ENCODE assay signal across 8 mouse cellular contexts in the genomic region with DNA sequence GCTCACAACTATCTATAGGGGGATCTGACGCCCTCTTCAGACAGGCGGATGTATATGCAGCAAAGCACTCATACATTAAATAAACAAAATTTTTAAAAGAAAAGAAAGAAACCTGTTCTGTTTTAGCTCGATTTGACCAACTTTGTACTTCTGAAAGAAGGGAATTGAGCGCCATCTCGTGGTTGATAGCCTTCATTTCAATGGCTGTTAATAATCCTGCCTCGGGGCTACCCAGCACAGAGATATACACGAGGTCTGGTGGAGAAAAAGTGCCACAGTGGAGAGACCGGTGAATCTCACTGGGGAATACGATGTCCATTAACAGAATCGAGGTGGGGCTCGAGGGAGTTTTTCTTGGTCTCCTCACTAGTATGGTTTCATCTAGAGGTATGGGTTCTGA. TPM values are rescaled to one million over a fixed set of nuclear protein-coding genes. Genes with fewer than 3 reads are reported as not detected.
DNase-seq lines count a peak whose midpoint lies in the region; ATAC-seq and TF ChIP-seq lines count a peak whose summit lies in the region.

No protein-coding gene starts in this region.

- H3K36me3 ChIP-seq in lung, embryonic 14.5 days (ENCODE audit: insufficient read depth): no peaks in the 10 kb centered on the region

- no peak overlapping the region for H3K4me3 ChIP-seq in gastrocnemius, adult 2 months
- no peak overlapping the region for H3K4me3 ChIP-seq in lung, embryonic 14.5 days (ENCODE audit: low read depth, low read length)
- no peak overlapping the region for H3K4me3 ChIP-seq in lung, adult 2 months (replicated peaks; ENCODE audit: extremely low read depth, low read depth, low read length)

- H3K4me2 ChIP-seq in lung, embryonic 14.5 days: no peak overlapping the region

- H3K4me1 ChIP-seq in lung, embryonic 14.5 days (ENCODE audit: insufficient read depth): no peaks in the 10 kb centered on the region
- H3K4me1 ChIP-seq in lung, adult 2 months (ENCODE audit: control insufficient read depth, insufficient read depth, low read length): peaks cover 4% of the 10 kb centered on the region; the same call in 1 of the 2 replicates

- intact Hi-C loops in gastrocnemius, adult 2 months (cut with DNase I): loop anchor here (5.0 to 10.0 kb wide), 4 partner anchors 87 to 680 kb away; partner anchors contain the start of genes Frmd6 and Pygl
- intact Hi-C loops in gastrocnemius, postnatal 36 days (cut with DNase I): loop anchor here (5.0 to 10.0 kb wide), 3 partner anchors 87 to 680 kb away; partner anchors contain the start of genes Frmd6 and Pygl

- TF ChIP-seq CTCF in gastrocnemius, adult 2 months (IDR thresholded peaks at IDR 0.05): peak; percentile 71
- peak; percentile 69 for TF ChIP-seq CTCF in lung, embryonic 14.5 days (IDR thresholded peaks at IDR 0.05; ENCODE audit: low read depth)
- no peak for TF ChIP-seq CTCF in lung, adult 2 months (IDR thresholded peaks at IDR 0.05; ENCODE audit: insufficient read depth, low read length)

- H3K9ac ChIP-seq in lung, embryonic 14.5 days: no peak overlapping the region

- no peak for TF ChIP-seq POLR2A in lung, adult 2 months (IDR thresholded peaks at IDR 0.05; ENCODE audit: borderline replicate concordance, extremely low read depth, low read depth, low read length)

- DNase-seq in gastrocnemius, adult 2 months: no peak
- DNase-seq in gastrocnemius, postnatal 25 days: no peak
- DNase-seq in lung, embryonic 14.5 days: peak; percentile 87
- no peak for DNase-seq in lung, adult 2 months
- DNase-seq in MN1 (ENCODE audit: low spot score): peak; percentile 78
- DNase-seq in embryo, embryonic 9.5 days (ENCODE audit: extremely low spot score): peak; percentile 14
- peak; percentile 81 for DNase-seq in naive thymus-derived CD4-positive, alpha-beta T cell, adult 2 months (ENCODE audit: low read depth)
- no peak for DNase-seq in gastrocnemius, postnatal 36 days

- H3K9me3 ChIP-seq in lung, embryonic 14.5 days (ENCODE audit: low read depth, low read length): no peaks in the 10 kb centered on the region

- H3K27ac ChIP-seq in gastrocnemius, adult 2 months: no peak overlapping the region
- H3K27ac ChIP-seq in lung, embryonic 14.5 days (ENCODE audit: low read depth): no peak overlapping the region

- H3K27me3 ChIP-seq in lung, embryonic 14.5 days (ENCODE audit: insufficient read depth, low read length): no peaks in the 10 kb centered on the region

- WGBS in lung, embryonic 14.5 days: 45% methylated on average over 11 of the region's 11 CpGs
- 41% methylated on average over 11 of the region's 11 CpGs for WGBS in lung, adult 2 months

- ATAC-seq in lung, embryonic 14.5 days (ENCODE audit: insufficient read depth): no peak

RNA-seq across cellular contexts. Expression of gene Actr10, which starts 23.3 kb away (rescaled TPM):
- total RNA-seq in gastrocnemius, adult 2 months (2021): 10 to 100 TPM; 84.5 to 94.2 TPM
- total RNA-seq in gastrocnemius, postnatal 25 days (2021): 10 to 100 TPM; 84.6 to 87.0 TPM
- polyA plus RNA-seq in lung, embryonic 14.5 days (2014; fragmentation: Nextera tagmentation; extraction: Ambion mirVana): 232 and 257 TPM in 2 replicates
- 11.7 and 26.5 TPM in 2 replicates for polyA plus RNA-seq in lung, adult 2 months (2012; rRNA removed)
- total RNA-seq in gastrocnemius, postnatal 36 days (2021): 10 to 100 TPM; 88.1 to 92.1 TPM

Comparison
In these comparisons a context has a peak if more than half of its experiments do, and no peak if none do; other contexts are left out.
1. DNase-seq: peak in lung, embryonic 14.5 days (single experiment), MN1 (single experiment), embryo, embryonic 9.5 days (single experiment) and naive thymus-derived CD4-positive, alpha-beta T cell, adult 2 months (single experiment); none in gastrocnemius, adult 2 months (single experiment), gastrocnemius, postnatal 25 days (single experiment), lung, adult 2 months (single experiment) and gastrocnemius, postnatal 36 days (0 of 2).